Mouse (Mus musculus) embryonic facial prominence, embryonic 14.5 days (tissue): Measurements from ENCODE around the gene Olfr671. TPM values are rescaled to one million over a fixed set of nuclear protein-coding genes. Genes with fewer than 3 reads are reported as not detected.

Experiments used
- polyA plus RNA-seq: library from polyadenylated mRNA; unstranded; fragments of >200 nt; fragmentation: Nextera tagmentation; extraction: Ambion mirVana; gene quantifications from 2 replicates; pipeline ENCODE4 v1.2.1, GENCODE M21; 2014

Olfr671 gene
- polyA plus RNA-seq, 1 experiment from 2014 or later, result not detected

Other genes with a start within 250 kb of the Olfr671 start
- not detected in 2 replicates for gene Usp17le, start 201.7 kb downstream of the Olfr671 start, polyA plus RNA-seq
- not detected in 2 replicates for gene Usp17lb, start 136.5 kb downstream of the Olfr671 start, polyA plus RNA-seq
- not detected in 2 replicates for gene Usp17la, start 122.1 kb downstream of the Olfr671 start, polyA plus RNA-seq
- gene Olfr665, start 101.1 kb downstream of the Olfr671 start, polyA plus RNA-seq, result not detected in 2 replicates
- gene Olfr666, start 83.2 kb downstream of the Olfr671 start, polyA plus RNA-seq, result 0.08 TPM in 1 of 2 replicates, not detected in the other
- gene Olfr667, start 57.6 kb downstream of the Olfr671 start, polyA plus RNA-seq, result not detected in 2 replicates
- gene Olfr668, start 51.1 kb downstream of the Olfr671 start, polyA plus RNA-seq, result not detected in 2 replicates
- not detected in 2 replicates for gene Olfr669, start 44.9 kb downstream of the Olfr671 start, polyA plus RNA-seq
- gene Olfr670, start 16.5 kb downstream of the Olfr671 start, polyA plus RNA-seq, result not detected in 2 replicates
- gene Olfr672, start 22.9 kb upstream of the Olfr671 start, polyA plus RNA-seq, result 0.22 and 0.36 TPM in 2 replicates
- gene Olfr675, start 49.3 kb upstream of the Olfr671 start, polyA plus RNA-seq, result not detected in 2 replicates
- not detected in 2 replicates for gene Olfr676, start 53.6 kb upstream of the Olfr671 start, polyA plus RNA-seq
- gene Olfr677, start 72.2 kb upstream of the Olfr671 start, polyA plus RNA-seq, result not detected in 2 replicates
- gene Olfr678, start 85.3 kb upstream of the Olfr671 start, polyA plus RNA-seq, result not detected in 2 replicates
- gene Olfr679, start 102.1 kb upstream of the Olfr671 start, polyA plus RNA-seq, result 0.06 TPM in 1 of 2 replicates, not detected in the other
- not detected in 2 replicates for gene Olfr680-ps1, start 113.7 kb upstream of the Olfr671 start, polyA plus RNA-seq
- gene Olfr681, start 137.7 kb upstream of the Olfr671 start, polyA plus RNA-seq, result 0.18 TPM in 1 of 2 replicates, not detected in the other
- gene Olfr683, start 167.9 kb upstream of the Olfr671 start, polyA plus RNA-seq, result not detected in 2 replicates
- not detected in 2 replicates for gene Olfr684, start 184.5 kb upstream of the Olfr671 start, polyA plus RNA-seq
- 0.10 and 0.31 TPM in 2 replicates for gene Olfr685, start 206.9 kb upstream of the Olfr671 start, polyA plus RNA-seq
- not detected in 2 replicates for gene Olfr686, start 228.4 kb upstream of the Olfr671 start, polyA plus RNA-seq